Mouse (Mus musculus) megakaryocyte-erythroid progenitor cell, adult 5 weeks (primary cell): ENCODE results near the gene Tmem185b. TPM values are rescaled to one million over a fixed set of nuclear protein-coding genes. Genes with fewer than 3 reads are reported as not detected.

ENCODE experiments used
- polyA plus RNA-seq: library from polyadenylated mRNA; stranded (reverse); fragments of >175 nt; gene quantifications from 2 replicates; pipeline ENCODE4 v1.2.3, GENCODE M21; 2012

The Tmem185b gene
- 32.4 and 39.0 TPM in 2 replicates for polyA plus RNA-seq

DNA sequence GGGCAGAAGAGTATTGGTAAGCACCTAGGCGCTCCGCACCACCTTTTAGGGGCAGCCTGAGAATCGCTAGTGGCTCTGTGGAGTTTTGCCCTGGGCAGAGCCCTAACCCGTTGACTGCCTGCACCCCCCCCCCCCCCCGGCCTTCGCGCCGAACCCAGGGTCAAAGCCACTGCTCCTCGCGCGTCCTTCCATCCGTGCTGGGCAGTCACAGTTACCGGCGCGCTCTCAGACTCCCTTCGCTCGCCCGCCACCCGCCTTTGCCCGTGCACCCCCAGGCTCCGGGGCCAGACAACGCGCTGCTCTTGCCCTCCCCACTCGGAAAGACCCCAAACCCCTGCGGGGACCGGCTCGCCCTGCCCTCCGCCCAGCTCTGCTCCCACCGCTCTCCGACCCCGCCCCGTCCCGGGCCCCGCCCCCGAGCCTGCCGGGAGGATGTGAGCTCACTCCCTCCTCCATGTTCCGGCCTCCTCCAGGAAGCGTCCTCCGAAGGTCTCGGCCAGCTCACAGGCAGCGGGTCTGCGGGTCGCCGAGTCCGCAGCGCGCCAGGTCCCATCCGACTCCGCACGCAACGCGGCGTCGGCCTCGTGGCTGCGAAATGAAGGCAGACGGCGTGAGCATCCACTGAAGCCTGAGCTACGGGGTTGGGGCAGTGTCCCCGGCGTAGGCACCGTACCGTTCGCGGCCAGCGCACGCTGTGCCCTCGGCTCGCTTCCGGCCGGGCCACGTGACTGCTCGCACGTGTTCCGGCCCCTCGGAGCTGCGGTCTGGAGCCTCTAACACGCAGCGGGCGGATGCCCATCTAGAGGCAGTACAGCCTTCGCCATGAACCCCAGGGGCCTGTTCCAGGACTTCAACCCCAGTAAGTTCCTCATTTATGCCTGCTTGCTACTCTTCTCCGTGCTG, at the start of gene Tmem185b:
Gene Tmem185b, plus strand, starts transcription at position 472 of the 903 bp plus-strand sequence.

DNA sequence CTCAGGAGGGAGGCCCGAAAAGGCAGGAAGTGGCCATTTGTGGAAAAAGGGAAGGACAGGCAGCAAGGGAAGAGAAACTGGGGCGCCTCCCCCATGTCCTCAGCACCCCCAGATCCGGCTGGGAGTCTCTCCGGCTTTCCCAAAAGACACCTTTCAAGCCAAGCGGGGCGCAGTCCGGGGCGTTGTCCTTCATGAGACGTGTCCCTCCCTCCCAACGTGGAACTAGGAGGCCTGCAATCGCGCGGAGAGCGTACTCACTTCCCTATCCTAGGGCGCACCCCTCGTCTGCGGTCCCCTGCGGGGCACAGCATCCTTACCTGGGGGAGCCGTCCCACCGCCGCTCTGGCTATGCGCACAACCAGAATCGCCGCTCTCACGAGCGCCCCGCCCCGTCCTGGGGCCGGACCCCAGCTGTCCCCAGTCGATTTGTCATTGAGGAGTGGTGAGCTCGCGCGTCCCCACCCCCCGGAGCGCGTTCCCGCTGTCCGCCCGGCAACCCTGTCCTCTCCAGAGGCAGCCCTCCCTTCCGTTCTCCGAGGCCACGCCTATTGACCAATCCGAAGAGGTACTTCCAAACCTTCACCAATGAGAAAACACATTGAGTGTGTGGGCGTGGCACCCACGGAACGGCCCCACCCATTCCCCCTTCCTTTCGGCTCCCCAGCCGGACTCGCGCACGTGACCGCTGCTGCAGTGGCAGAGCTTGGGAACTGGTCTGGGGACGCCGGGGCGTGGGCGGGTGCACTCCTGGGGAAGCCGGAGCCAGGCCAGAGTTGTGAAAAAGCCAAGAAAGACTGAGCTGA, 21.5 kb upstream of the Tmem185b start, which contains the start of gene Ralb:
Gene Ralb, minus strand, starts transcription at position 535 of the 803 bp plus-strand sequence.

Other genes starting within 250 kb of the Tmem185b start
- 0.01 TPM in 1 of 2 replicates, not detected in the other for gene Inhbb, start 103.9 kb upstream of the Tmem185b start, polyA plus RNA-seq
- gene Ralb, start 21.4 kb upstream of the Tmem185b start, polyA plus RNA-seq: 17.2 and 22.2 TPM in 2 replicates
- gene Epb41l5, start 122.8 kb downstream of the Tmem185b start, polyA plus RNA-seq: 0.40 and 0.59 TPM in 2 replicates